24 mouse cellular contexts compared by ENCODE assay signal in genomic region chr1:7499042-7499441, GRCm38 (mm10).
A peak's percentile ranks its signal among the peaks of the same experiment; 100 is the strongest.
DNase-seq lines count a peak whose midpoint lies in the region; ATAC-seq and TF ChIP-seq lines count a peak whose summit lies in the region.
"Had no signal": no experiment of that assay in that cellular context is flagged by ENCODE, and none has a peak within 500 bp of the region (broad histone marks: within the 10 kb centered on the region; RNA-seq: fewer than 3 reads in every experiment).

No protein-coding gene starts in this region.

- peak; percentile 68; the same call in 1 of the 2 replicates for ATAC-seq in lung, embryonic 14.5 days (ENCODE audit: insufficient read depth)
- ATAC-seq in embryonic facial prominence, embryonic 14.5 days (ENCODE audit: low read depth), result peak; percentile 90
- ATAC-seq in midbrain, embryonic 16.5 days, result no peak
- ATAC-seq in heart, embryonic 12.5 days (ENCODE audit: insufficient number of reproducible peaks, low FRiP score), result no peak
- ATAC-seq: activated CD4-positive, CD25-positive, alpha-beta regulatory T cell, adult 4 months; hindbrain, postnatal 0 days; liver, postnatal 0 days had no signal

- no peaks in the 10 kb centered on the region for H3K27me3 ChIP-seq in lung, embryonic 14.5 days (ENCODE audit: insufficient read depth, low read length)
- no peaks in the 10 kb centered on the region for H3K27me3 ChIP-seq in embryonic facial prominence, embryonic 14.5 days (replicated peaks; ENCODE audit: control insufficient read depth, insufficient read depth, low read length)
- H3K27me3 ChIP-seq in small intestine, adult 2 months (ENCODE audit: control insufficient read depth, insufficient read depth, low read length), result no peaks in the 10 kb centered on the region
- H3K27me3 ChIP-seq in midbrain, embryonic 16.5 days (ENCODE audit: control insufficient read depth, insufficient read depth, low read depth, low read length), result no peaks in the 10 kb centered on the region
- no peaks in the 10 kb centered on the region for H3K27me3 ChIP-seq in heart, embryonic 12.5 days (replicated peaks)
- H3K27me3 ChIP-seq: neural tube, embryonic 13.5 days had no signal

- no peak overlapping the region for H3K27ac ChIP-seq in lung, embryonic 14.5 days (ENCODE audit: low read depth)
- no peak overlapping the region for H3K27ac ChIP-seq in embryonic facial prominence, embryonic 14.5 days (replicated peaks; ENCODE audit: low read depth, low read length)
- H3K27ac ChIP-seq in small intestine, adult 2 months (ENCODE audit: insufficient read depth, low read depth, low read length), result peak overlapping the region; percentile 65
- no peak overlapping the region for H3K27ac ChIP-seq in midbrain, embryonic 16.5 days (ENCODE audit: low read length)
- H3K27ac ChIP-seq in heart, embryonic 12.5 days (ENCODE audit: poor library complexity, severe bottlenecking), result no peak overlapping the region
- H3K27ac ChIP-seq: hindbrain, postnatal 0 days; neural tube, embryonic 13.5 days had no signal

- H3K36me3 ChIP-seq in lung, embryonic 14.5 days (ENCODE audit: insufficient read depth), result no peaks in the 10 kb centered on the region
- H3K36me3 ChIP-seq in embryonic facial prominence, embryonic 14.5 days (ENCODE audit: control insufficient read depth, insufficient read depth, low read length), result no peaks in the 10 kb centered on the region
- no peaks in the 10 kb centered on the region for H3K36me3 ChIP-seq in small intestine, adult 2 months (ENCODE audit: control insufficient read depth, insufficient read depth, low read length)
- H3K36me3 ChIP-seq in midbrain, embryonic 16.5 days (ENCODE audit: control insufficient read depth, insufficient read depth, low read length), result no peaks in the 10 kb centered on the region
- no peaks in the 10 kb centered on the region for H3K36me3 ChIP-seq in heart, embryonic 12.5 days
- H3K36me3 ChIP-seq: neural tube, embryonic 13.5 days had no signal

- peak; percentile 43 for DNase-seq in lung, embryonic 14.5 days
- no peak for DNase-seq in lung, postnatal 10 days
- DNase-seq in embryonic facial prominence, embryonic 14.5 days (ENCODE audit: low spot score), result peak; percentile 80
- DNase-seq in left cerebral cortex, adult 11 months (ENCODE audit: low spot score), result no peak
- DNase-seq in frontal cortex, adult 2 months (ENCODE audit: extremely low spot score in 1 of 2, low spot score in 1 of 2), result no peak
- DNase-seq: adrenal gland, postnatal 25 days; cerebellum, adult 2 months; gastrocnemius, postnatal 36 days; heart, postnatal 4 days; kidney, adult 8-10 months; kidney, postnatal 36 days; layer of hippocampus, adult 9-11 months; liver; liver, postnatal 0 days; lung, postnatal 36 days; right cerebral cortex, postnatal 14 days; thymus, adult 18-20 months had no signal

- H3K9ac ChIP-seq in lung, embryonic 14.5 days, result no peak overlapping the region
- H3K9ac ChIP-seq in embryonic facial prominence, embryonic 14.5 days (ENCODE audit: low read depth, low read length), result no peak overlapping the region
- H3K9ac ChIP-seq in midbrain, embryonic 16.5 days (ENCODE audit: low read depth, low read length), result no peak overlapping the region
- H3K9ac ChIP-seq in heart, embryonic 12.5 days, result no peak overlapping the region
- H3K9ac ChIP-seq: liver, postnatal 0 days; neural tube, embryonic 13.5 days had no signal

- H3K9me3 ChIP-seq in lung, embryonic 14.5 days (ENCODE audit: low read depth, low read length), result no peaks in the 10 kb centered on the region
- H3K9me3 ChIP-seq in embryonic facial prominence, embryonic 14.5 days (ENCODE audit: control insufficient read depth, low read length), result no peaks in the 10 kb centered on the region
- H3K9me3 ChIP-seq in midbrain, embryonic 16.5 days (replicated peaks; ENCODE audit: control insufficient read depth, low read length, poor library complexity, severe bottlenecking), result no peaks in the 10 kb centered on the region
- no peaks in the 10 kb centered on the region; the same call in 1 of the 2 replicates for H3K9me3 ChIP-seq in heart, embryonic 12.5 days (replicated peaks)
- H3K9me3 ChIP-seq: neural tube, embryonic 13.5 days had no signal

- no peak overlapping the region for H3K4me2 ChIP-seq in lung, embryonic 14.5 days
- no peak overlapping the region for H3K4me2 ChIP-seq in embryonic facial prominence, embryonic 14.5 days (ENCODE audit: low read depth, low read length)
- no peak overlapping the region for H3K4me2 ChIP-seq in midbrain, embryonic 16.5 days (ENCODE audit: low read length)
- no peak overlapping the region for H3K4me2 ChIP-seq in heart, embryonic 12.5 days
- H3K4me2 ChIP-seq: heart, embryonic 11.5 days; neural tube, embryonic 13.5 days had no signal

- no peak for TF ChIP-seq POLR2A in small intestine, adult 2 months (IDR thresholded peaks at IDR 0.05; ENCODE audit: low read depth, low read length)

- 44% methylated on average over 6 of the region's 6 CpGs for WGBS in lung, embryonic 14.5 days
- 56% methylated on average over 6 of the region's 6 CpGs for WGBS in embryonic facial prominence, embryonic 14.5 days
- 21% methylated on average over 6 of the region's 6 CpGs for WGBS in small intestine, adult 2 months
- 74% methylated on average over 6 of the region's 6 CpGs for WGBS in midbrain, embryonic 16.5 days
- WGBS in heart, embryonic 12.5 days, result 64% methylated on average over 6 of the region's 6 CpGs

- H3K4me1 ChIP-seq in lung, embryonic 14.5 days (ENCODE audit: insufficient read depth), result no peaks in the 10 kb centered on the region
- no peaks in the 10 kb centered on the region for H3K4me1 ChIP-seq in embryonic facial prominence, embryonic 14.5 days (ENCODE audit: control insufficient read depth, insufficient read depth, low read length)
- H3K4me1 ChIP-seq in small intestine, adult 2 months (ENCODE audit: control insufficient read depth, insufficient read depth, insufficient read length, low read length), result no peaks in the 10 kb centered on the region; the same call in 1 of the 2 replicates
- H3K4me1 ChIP-seq in midbrain, embryonic 16.5 days (ENCODE audit: control insufficient read depth, insufficient read depth, low read length), result no peaks in the 10 kb centered on the region
- no peaks in the 10 kb centered on the region for H3K4me1 ChIP-seq in heart, embryonic 12.5 days (replicated peaks)
- H3K4me1 ChIP-seq: neural tube, embryonic 13.5 days had no signal

- no peak overlapping the region for H3K4me3 ChIP-seq in lung, embryonic 14.5 days (ENCODE audit: low read depth, low read length)
- no peak overlapping the region for H3K4me3 ChIP-seq in embryonic facial prominence, embryonic 14.5 days (ENCODE audit: low read depth, low read length)
- H3K4me3 ChIP-seq in small intestine, adult 2 months (ENCODE audit: low read depth, low read length), result no peak overlapping the region
- no peak overlapping the region for H3K4me3 ChIP-seq in midbrain, embryonic 16.5 days (ENCODE audit: low read depth, low read length)
- no peak overlapping the region for H3K4me3 ChIP-seq in heart, embryonic 12.5 days
- H3K4me3 ChIP-seq: neural tube, embryonic 13.5 days had no signal

- no peak for TF ChIP-seq CTCF in lung, embryonic 14.5 days (IDR thresholded peaks at IDR 0.05; ENCODE audit: low read depth)
- TF ChIP-seq CTCF in small intestine, adult 2 months (IDR thresholded peaks at IDR 0.05; ENCODE audit: extremely low read depth, insufficient read length, insufficient replicate concordance, low read depth, low read length), result no peak

Comparison
In these comparisons a context has a peak if more than half of its experiments do, and no peak if none do; other contexts are left out.
1. DNase-seq: peak in lung, embryonic 14.5 days (single experiment) and embryonic facial prominence, embryonic 14.5 days (single experiment); none in lung, postnatal 10 days (single experiment), left cerebral cortex, adult 11 months (single experiment) and frontal cortex, adult 2 months (0 of 2).
2. ATAC-seq: peak in lung, embryonic 14.5 days (single experiment) and embryonic facial prominence, embryonic 14.5 days (single experiment); none in midbrain, embryonic 16.5 days (single experiment) and heart, embryonic 12.5 days (single experiment).